Comparison of ENCODE assay signal across 9 mouse cellular contexts in the genomic region with DNA sequence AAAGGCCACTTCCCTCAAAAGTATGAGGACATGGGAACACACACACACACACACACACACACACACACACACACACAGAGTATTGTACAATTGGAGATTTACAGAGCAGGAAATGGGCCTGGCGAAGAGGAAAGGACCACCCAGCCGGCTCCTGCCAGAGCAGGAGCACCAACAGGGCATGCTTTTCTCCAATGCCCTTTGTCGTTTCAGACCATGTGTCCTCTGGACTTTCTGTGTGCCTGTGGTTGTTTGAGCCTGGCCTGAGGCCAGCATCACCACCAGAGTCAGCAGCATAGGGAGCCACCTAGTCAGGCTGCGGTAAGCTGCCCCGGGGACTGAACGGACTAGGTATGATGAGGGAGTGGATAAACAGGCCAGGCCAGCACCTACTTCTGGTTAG. TPM values are rescaled to one million over a fixed set of nuclear protein-coding genes. Genes with fewer than 3 reads are reported as not detected.
A peak's percentile ranks its signal among the peaks of the same experiment; 100 is the strongest.
DNase-seq lines count a peak whose midpoint lies in the region; ATAC-seq and TF ChIP-seq lines count a peak whose summit lies in the region.
"Had no signal": no experiment of that assay in that cellular context is flagged by ENCODE, and none has a peak within 500 bp of the region (broad histone marks: within the 10 kb centered on the region; RNA-seq: fewer than 3 reads in every experiment).

No protein-coding gene starts in this region.

- no peak for TF ChIP-seq POLR2A in limb, embryonic 14.5 days (IDR thresholded peaks at IDR 0.05; ENCODE audit: borderline replicate concordance, extremely low read depth, insufficient read depth, insufficient read length)

- no peak overlapping the region for H3K4me2 ChIP-seq in limb, embryonic 14.5 days (replicated peaks; ENCODE audit: low read depth, low read length, severe bottlenecking)

- no peaks in the 10 kb centered on the region for H3K9me3 ChIP-seq in limb, embryonic 14.5 days (ENCODE audit: control insufficient read depth, low read length)

- peak overlapping the region; percentile 39; the same call in 1 of the 2 replicates for H3K27ac ChIP-seq in limb, embryonic 14.5 days (replicated peaks; ENCODE audit: low read depth, low read length)

- DNase-seq in 416B (ENCODE audit: low read depth) = peak; percentile 77
- DNase-seq in adrenal gland, adult 2 months = peak; percentile 67
- DNase-seq in limb, embryonic 14.5 days (ENCODE audit: low spot score) = no peak
- no peak for DNase-seq in urinary bladder, postnatal 25 days (ENCODE audit: low spot score)
- no peak for DNase-seq in right cerebral cortex, postnatal 14 days
- no peak for DNase-seq in left cerebral cortex, adult 11 months (ENCODE audit: low spot score)
- DNase-seq: embryo, embryonic 11 days had no signal

- 26% methylated on average over 6 of the region's 6 CpGs for WGBS in limb, embryonic 14.5 days

- ATAC-seq in hematopoietic stem cell, adult 5-6 weeks (replicated peaks in 1 of 2; ENCODE audit: insufficient read depth in 1 of 2, low FRiP score in 2 of 2, low TSS enrichment in 1 of 2, low read depth in 1 of 2, poor library complexity in 2 of 2, severe bottlenecking in 2 of 2) = peak; percentile 95 to 97
- ATAC-seq in limb, embryonic 14.5 days (ENCODE audit: low FRiP score, low read depth) = peak; percentile 47; the same call in 1 of the 2 replicates
- no peak for ATAC-seq in CD4-positive, CD25-positive, alpha-beta regulatory T cell, adult 4 months

- no peak overlapping the region for H3K9ac ChIP-seq in limb, embryonic 14.5 days (ENCODE audit: low read depth, low read length, severe bottlenecking)

- no peaks in the 10 kb centered on the region for H3K27me3 ChIP-seq in limb, embryonic 14.5 days (ENCODE audit: control insufficient read depth, insufficient read depth, low read length)

- H3K4me1 ChIP-seq in limb, embryonic 14.5 days (ENCODE audit: control insufficient read depth, insufficient read depth, low read length) = peaks cover 5% of the 10 kb centered on the region; the same call in 1 of the 2 replicates

- H3K4me3 ChIP-seq in limb, embryonic 14.5 days (replicated peaks; ENCODE audit: low read length) = no peak overlapping the region

- no peaks in the 10 kb centered on the region for H3K36me3 ChIP-seq in limb, embryonic 14.5 days (ENCODE audit: control insufficient read depth, insufficient read depth, low read length)

RNA-seq across cellular contexts. Expression of a gene that starts 6.4 kb away (rescaled TPM):
- 10 to 100 TPM in 1 of 2 experiments, 1 to 10 TPM in 1; 9.3 to 13.3 TPM for total RNA-seq in adrenal gland, adult 2 months (2021)
- 3.3 and 4.1 TPM in 2 replicates for polyA plus RNA-seq in adrenal gland, adult 2 months (2012; rRNA removed)
- 3.9 and 5.6 TPM in 2 replicates for total RNA-seq in hematopoietic stem cell, adult 5-6 weeks (2017)
- 1.1 and 1.4 TPM in 2 replicates for polyA plus RNA-seq in limb, embryonic 14.5 days (2012; rRNA removed)
- polyA plus RNA-seq in limb, embryonic 14.5 days (2014; fragmentation: Nextera tagmentation; extraction: Ambion mirVana) = 3.9 and 4.1 TPM in 2 replicates
- polyA plus RNA-seq in CD4-positive, CD25-positive, alpha-beta regulatory T cell, adult 4 months (2017; shearing (Covaris generic)) = 100 to 1,000 TPM; 121 to 150 TPM

RNA-seq across cellular contexts. Expression of a gene that starts 34.1 kb away (rescaled TPM):
- 10 to 100 TPM in 1 of 2 experiments, 1 to 10 TPM in 1; 9.1 to 10.1 TPM for total RNA-seq in adrenal gland, adult 2 months (2021)
- polyA plus RNA-seq in adrenal gland, adult 2 months (2012; rRNA removed) = 7.1 and 9.0 TPM in 2 replicates
- total RNA-seq in hematopoietic stem cell, adult 5-6 weeks (2017) = 14.7 and 18.9 TPM in 2 replicates
- polyA plus RNA-seq in limb, embryonic 14.5 days (2012; rRNA removed) = 13.5 and 14.5 TPM in 2 replicates
- 12.3 and 13.4 TPM in 2 replicates for polyA plus RNA-seq in limb, embryonic 14.5 days (2014; fragmentation: Nextera tagmentation; extraction: Ambion mirVana)
- polyA plus RNA-seq in CD4-positive, CD25-positive, alpha-beta regulatory T cell, adult 4 months (2017; shearing (Covaris generic)) = 1 to 10 TPM; 2.1 to 2.9 TPM

RNA-seq across cellular contexts. Expression of a gene that starts 48.3 kb away (rescaled TPM):
- total RNA-seq in adrenal gland, adult 2 months (2021) = not detected
- polyA plus RNA-seq in adrenal gland, adult 2 months (2012; rRNA removed) = not detected in 2 replicates
- not detected in 2 replicates for total RNA-seq in hematopoietic stem cell, adult 5-6 weeks (2017)
- polyA plus RNA-seq in limb, embryonic 14.5 days (2012; rRNA removed) = 0.21 and 0.36 TPM in 2 replicates
- polyA plus RNA-seq in limb, embryonic 14.5 days (2014; fragmentation: Nextera tagmentation; extraction: Ambion mirVana) = not detected in 2 replicates
- polyA plus RNA-seq in CD4-positive, CD25-positive, alpha-beta regulatory T cell, adult 4 months (2017; shearing (Covaris generic)) = not detected

Comparison
In these comparisons a context has a peak if more than half of its experiments do, and no peak if none do; other contexts are left out.
1. DNase-seq: peak in 416B (single experiment) and adrenal gland, adult 2 months (single experiment); none in limb, embryonic 14.5 days (single experiment), urinary bladder, postnatal 25 days (single experiment), right cerebral cortex, postnatal 14 days (single experiment) and left cerebral cortex, adult 11 months (single experiment).
2. RNA of a gene that starts 6.4 kb away (polyA plus RNA-seq): 121 to 150 TPM in CD4-positive, CD25-positive, alpha-beta regulatory T cell, adult 4 months; 3.3 to 4.1 TPM in adrenal gland, adult 2 months and 1.1 to 4.1 TPM in limb, embryonic 14.5 days; every median in the first group is over 10 times any median in the second.